Mouse (Mus musculus) lung, adult 2 months (tissue): ENCODE data around the gene Tnnt3. TPM values are rescaled to one million over a fixed set of nuclear protein-coding genes. Genes with fewer than 3 reads are reported as not detected.

Experiments used
- DNase-seq: peaks from one replicate; pipeline ENCODE4 v3.0.0; 2022
- H3K4me1 ChIP-seq: fragments of 200-500 bp; 2 replicates; pipeline ENCODE4 v1.6.1; 2011; ENCODE audit warnings: low read length; ENCODE audit not compliant: control insufficient read depth, insufficient read depth
- H3K4me3 ChIP-seq: fragments of 200-500 bp; replicated peaks from 2 replicates; pipeline ENCODE3; 2011; ENCODE audit warnings: low read depth, mild to moderate bottlenecking, control low read depth, low read length; ENCODE audit errors: extremely low read depth
- CTCF ChIP-seq: fragments of 200-500 bp; IDR thresholded peaks from 2 replicates; pipeline ENCODE4 v1.5.1; 2011; ENCODE audit warnings: mild to moderate bottlenecking, low read length, control low read depth; ENCODE audit not compliant: insufficient read depth
- POLR2A ChIP-seq: fragments of 200-500 bp; IDR thresholded peaks from 2 replicates; pipeline ENCODE4 v1.6.1; 2011; ENCODE audit warnings: low read depth, mild to moderate bottlenecking, control low read depth, low read length, borderline replicate concordance; ENCODE audit errors: extremely low read depth
- WGBS: fragments of 180-500 bp; shearing (Covaris S2); methylation state at CpG from one replicate; pipeline ENCODE4 v1.1.7; 2018; 5-methylcytosine and 5-hydroxymethylcytosine counted together
- polyA plus RNA-seq: library from polyadenylated mRNA; depleted of rRNA; stranded (reverse); fragments of >200 nt; gene quantifications from 2 replicates; pipeline ENCODE4 v1.2.3, GENCODE M21; 2012

Tnnt3 gene
- polyA plus RNA-seq, 1 experiment: 64.7 TPM

DNA sequence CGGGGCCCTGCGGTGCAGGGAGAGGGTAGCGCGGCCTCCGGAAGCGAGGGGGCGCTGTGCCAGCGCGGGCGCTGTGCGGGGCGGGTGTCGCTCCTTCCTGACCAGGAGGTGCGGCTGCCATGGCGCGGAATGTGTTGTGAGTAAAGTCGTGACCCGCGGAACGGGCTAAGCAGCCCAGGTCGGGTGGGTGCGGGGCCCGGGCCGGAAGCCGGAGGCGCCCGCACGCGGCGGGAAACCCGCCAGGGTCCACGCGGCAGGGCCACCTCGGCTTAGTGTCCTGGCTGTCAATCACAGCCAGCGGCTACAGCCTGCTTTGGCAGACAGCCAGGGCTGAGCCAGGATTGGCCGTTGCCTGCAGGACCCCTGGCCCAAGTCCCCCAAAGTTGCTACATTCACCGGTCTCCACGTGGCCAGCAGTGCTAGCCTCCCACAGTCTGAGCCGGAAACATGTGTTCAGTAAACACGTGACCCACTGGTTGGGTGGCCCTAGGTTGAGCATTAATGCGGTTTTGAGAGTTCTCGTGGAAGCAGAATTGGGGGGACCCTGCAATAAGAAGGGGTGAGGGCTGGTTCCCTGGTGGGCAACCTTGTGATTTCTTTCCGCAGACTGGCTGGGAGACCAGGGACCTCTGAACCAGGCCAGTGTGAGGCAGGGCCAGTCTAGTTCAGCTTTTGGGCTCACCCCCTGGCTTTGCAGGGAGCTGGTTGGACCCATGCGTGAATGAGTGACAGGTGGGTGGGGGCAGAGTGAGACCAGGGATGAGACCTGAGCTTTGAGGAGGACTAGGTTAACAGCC is 34.6 kb downstream of the Tnnt3 start:
- DNase-seq: peak; percentile 85
- TF ChIP-seq POLR2A (peak; percentile 38; the same call in 1 of the 2 replicates), CTCF (peak; percentile 64)
- Histone ChIP-seq H3K4me3 (peak overlapping the region; percentile 84), H3K4me1 (peaks cover 3% of the 10 kb centered on the region; the same call in 1 of the 2 replicates)
- WGBS: 1% methylated on average over 44 of the region's 44 CpGs

DNA sequence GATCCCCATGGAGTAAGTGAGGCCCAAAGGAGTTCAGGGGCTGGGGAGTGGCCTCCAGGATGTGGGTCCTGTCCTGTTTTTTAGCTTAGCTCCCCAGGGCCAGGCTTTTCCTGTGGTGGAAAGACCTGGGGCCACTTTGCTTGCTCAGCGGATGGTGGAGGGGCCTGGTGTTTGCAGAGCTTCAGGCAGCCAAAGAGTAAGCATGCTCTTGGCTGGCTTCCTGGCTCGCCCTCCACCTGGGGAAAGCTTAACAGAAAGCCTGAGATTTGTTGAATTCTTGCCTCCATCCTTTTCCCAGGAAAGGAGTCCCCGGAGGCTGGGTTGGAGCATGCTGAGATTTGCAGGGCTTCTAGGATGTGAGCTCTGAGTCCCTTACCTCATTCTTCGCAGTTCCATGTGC is 36.5 kb downstream of the Tnnt3 start:
- Histone ChIP-seq H3K4me3 (no peak overlapping the region), H3K4me1 (peaks cover 3% of the 10 kb centered on the region; the same call in 1 of the 2 replicates)
- WGBS: 62% methylated on average over 4 of the region's 4 CpGs
- DNase-seq: no peak
- TF ChIP-seq CTCF: no peak

DNA sequence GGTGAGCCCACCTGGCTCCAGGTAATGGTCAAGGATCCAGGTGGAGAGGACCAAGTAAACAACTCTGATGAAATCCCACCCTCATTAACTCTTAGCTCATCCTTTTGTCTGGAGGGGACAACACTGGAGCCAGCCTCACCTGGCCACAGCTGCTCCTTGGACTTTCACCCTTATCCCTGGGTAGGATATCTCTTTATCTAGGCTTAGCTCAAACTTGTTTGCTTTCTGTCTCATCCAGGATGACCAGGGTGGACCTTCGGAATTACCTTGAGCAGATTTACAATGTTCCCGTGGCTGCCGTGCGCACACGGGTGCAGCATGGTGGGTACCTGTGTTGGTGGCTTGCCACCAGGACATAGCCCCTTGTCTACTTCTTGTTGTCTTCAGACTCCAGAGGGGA is 37.2 kb downstream of the Tnnt3 start:
- WGBS: 94% methylated on average over 5 of the region's 5 CpGs
- TF ChIP-seq POLR2A: no peak
- TF ChIP-seq CTCF: no peak
- DNase-seq: no peak
- H3K4me3 ChIP-seq: no peak overlapping the region
- peaks cover 3% of the 10 kb centered on the region; the same call in 1 of the 2 replicates for H3K4me1 ChIP-seq

DNA sequence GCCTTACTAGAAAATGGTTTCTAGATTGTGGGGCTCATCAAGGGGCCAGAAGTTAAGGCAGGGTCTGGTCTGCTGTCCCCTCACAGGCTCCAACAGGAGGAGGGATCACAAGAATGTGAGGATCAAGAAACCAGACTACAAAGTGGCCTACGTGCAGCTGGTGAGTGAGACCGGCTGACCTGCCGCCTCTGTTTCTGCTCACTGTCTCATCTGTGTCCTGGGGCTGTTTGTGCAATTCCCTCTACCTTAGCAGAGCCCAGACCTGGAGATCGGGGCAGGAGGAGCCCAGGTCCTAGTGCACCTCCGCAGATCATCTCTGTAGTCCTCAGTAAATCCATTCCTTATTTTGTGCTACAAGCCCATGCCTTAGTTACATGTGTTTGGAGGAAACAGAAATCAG is 38.5 kb downstream of the Tnnt3 start:
- 86% methylated on average over 5 of the region's 5 CpGs for WGBS

DNA sequence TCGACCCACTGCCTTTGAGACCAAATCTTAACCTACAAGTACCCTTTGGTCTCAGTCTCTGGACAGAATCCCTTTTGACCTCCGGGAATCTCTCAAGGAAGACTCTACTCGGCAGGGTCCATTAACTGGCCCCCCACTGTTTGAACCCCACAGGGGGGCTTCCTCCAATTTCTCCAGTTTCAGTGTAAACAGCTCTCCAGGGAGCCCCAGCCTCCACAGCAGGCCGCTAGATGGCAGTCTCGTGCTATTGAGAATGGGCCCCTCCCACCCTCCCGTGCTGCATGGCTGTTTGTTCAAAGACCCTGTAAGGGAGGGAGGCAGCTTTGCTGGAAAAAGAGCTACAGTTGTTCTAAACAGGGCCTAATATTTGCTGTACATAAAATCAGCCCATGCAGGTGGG is 39.2 kb downstream of the Tnnt3 start:
- WGBS: 16% methylated on average over 6 of the region's 6 CpGs
- H3K4me1 ChIP-seq: peaks cover 3% of the 10 kb centered on the region; the same call in 1 of the 2 replicates
- TF ChIP-seq POLR2A (no peak), CTCF (peak; percentile 58)
- peak; percentile 38 for DNase-seq
- no peak overlapping the region for H3K4me3 ChIP-seq

More for the DNA sequence above, 38.5 kb downstream of the Tnnt3 start:
- TF ChIP-seq CTCF: no peak
- H3K4me1 ChIP-seq: peaks cover 3% of the 10 kb centered on the region; the same call in 1 of the 2 replicates
- H3K4me3 ChIP-seq: no peak overlapping the region
- no peak for DNase-seq

DNA sequence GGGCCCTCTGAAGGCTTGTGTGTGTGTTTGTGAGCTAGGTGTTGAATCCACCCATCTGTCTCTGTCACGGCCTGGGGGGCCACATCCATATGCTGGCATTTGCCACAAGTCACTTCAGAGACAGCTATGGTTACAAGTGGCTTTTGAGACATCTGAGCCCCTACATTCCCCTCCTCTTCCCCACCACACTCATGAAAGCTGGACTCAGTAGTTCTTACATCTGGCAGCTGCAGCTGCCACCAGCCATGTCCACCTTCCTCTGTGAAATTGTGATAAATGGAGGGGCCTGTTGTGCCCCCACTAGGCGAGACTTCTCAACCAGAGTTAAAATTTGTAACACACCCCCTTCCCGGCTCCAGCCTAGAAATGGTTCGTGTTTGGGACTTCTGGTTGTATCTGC is 39.7 kb downstream of the Tnnt3 start:
- TF ChIP-seq POLR2A (no peak), CTCF (no peak)
- Histone ChIP-seq H3K4me1 (peaks cover 3% of the 10 kb centered on the region; the same call in 1 of the 2 replicates), H3K4me3 (no peak overlapping the region)
- DNase-seq: no peak
- WGBS: 72% methylated on average over 4 of the region's 4 CpGs

DNA sequence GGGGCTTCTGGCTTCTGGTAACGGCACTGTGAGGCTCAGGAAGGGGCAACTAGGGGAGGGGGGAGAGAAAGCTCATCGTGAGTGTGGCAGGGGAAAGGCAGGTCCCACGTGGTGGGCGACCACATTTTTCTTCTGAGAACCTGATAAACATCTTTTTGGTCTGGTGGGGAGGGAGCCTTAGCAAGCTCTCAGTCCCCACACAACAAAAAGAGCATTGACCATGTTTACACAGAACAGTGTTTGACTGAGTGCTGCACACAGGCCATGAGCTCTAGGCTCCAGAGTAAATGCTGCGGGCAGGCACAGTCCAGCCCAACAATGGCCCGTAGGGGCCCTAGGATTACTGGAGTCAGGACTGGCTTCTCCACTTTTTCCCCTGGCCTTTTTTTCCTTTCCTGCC is 40.1 kb downstream of the Tnnt3 start:
- TF ChIP-seq CTCF: no peak
- TF ChIP-seq POLR2A: no peak
- no peak for DNase-seq
- 53% methylated on average over 6 of the region's 6 CpGs for WGBS

DNA sequence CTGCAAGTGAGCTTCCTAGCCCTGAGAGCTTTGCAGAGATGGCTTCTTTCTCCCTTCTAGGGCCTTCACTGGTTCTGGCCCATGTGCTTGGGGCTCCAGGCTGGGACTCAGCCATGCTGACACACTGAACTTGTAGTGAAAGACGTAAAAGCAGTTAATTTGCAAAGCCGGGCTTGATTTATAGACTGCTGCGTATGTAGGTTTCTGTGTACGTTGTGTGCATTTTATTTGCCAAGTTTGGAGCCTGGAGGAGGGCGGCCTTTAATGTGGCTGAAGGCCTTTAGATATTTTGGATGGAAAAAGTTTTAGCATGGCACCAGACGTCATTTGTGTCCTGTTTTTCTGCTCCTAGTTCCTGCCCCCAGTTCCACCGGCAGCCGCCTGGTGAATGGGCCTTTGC is 41.2 kb downstream of the Tnnt3 start:
- WGBS: 71% methylated on average over 8 of the region's 8 CpGs
- DNase-seq: no peak
- TF ChIP-seq CTCF (no peak), POLR2A (no peak)
- Histone ChIP-seq H3K4me3 (no peak overlapping the region), H3K4me1 (no peaks in the 10 kb centered on the region)

More for the DNA sequence above, 40.1 kb downstream of the Tnnt3 start:
- Histone ChIP-seq H3K4me3 (no peak overlapping the region), H3K4me1 (no peaks in the 10 kb centered on the region)

DNA sequence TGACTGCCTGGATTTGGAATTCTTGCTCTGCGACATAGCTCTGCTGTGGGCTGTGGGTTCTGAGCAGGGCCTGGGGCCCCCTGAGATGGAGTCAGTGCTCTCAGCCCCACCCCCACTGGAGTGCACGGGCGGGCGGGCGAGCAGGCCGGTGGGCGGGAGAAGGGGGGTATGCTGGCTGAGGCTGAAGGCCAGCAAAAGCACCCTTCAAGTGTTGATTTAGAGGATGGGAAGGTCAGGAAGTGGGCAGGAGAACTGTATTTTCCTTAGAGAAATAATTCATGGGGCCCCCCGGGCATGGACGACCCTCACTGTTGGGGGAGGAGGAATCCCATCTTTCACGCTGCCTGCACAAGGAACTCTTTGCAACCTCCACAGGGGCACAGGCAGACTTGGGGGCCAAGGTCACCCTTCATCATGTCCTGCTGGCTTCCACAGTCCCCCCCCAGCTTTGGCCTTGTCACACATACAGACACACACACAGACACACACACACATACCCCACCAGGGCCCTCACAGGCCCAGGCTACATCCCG is 44.2 kb downstream of the Tnnt3 start:
- TF ChIP-seq POLR2A (no peak), CTCF (no peak)
- DNase-seq: no peak
- no peak overlapping the region for H3K4me3 ChIP-seq
- no peaks in the 10 kb centered on the region for H3K4me1 ChIP-seq
- WGBS: 63% methylated on average over 11 of the region's 11 CpGs

DNA sequence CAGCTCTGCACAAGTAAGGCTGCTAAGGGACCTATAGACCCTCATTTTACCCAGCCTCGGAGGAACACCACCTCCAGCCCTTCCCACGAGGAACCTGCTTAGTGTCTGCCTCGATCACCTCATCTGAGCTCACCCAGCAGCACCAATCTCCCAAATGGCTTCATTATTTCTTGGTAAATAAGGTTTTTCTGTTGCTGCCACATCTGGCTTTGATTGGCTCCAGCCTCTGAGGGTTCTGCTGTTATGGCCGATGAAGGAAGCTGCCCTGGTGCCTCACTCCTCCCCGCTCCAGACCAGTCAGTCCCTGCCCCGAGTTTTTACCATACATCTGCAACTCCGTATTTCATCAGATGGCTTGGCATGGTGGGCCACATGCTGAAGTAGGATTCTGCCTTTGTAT is 47.3 kb downstream of the Tnnt3 start:
- Histone ChIP-seq H3K4me1 (no peaks in the 10 kb centered on the region), H3K4me3 (no peak overlapping the region)
- no peak for DNase-seq
- no peak for TF ChIP-seq CTCF
- no peak for TF ChIP-seq POLR2A
- 83% methylated on average over 7 of the region's 7 CpGs for WGBS
